Mouse (Mus musculus) kidney, postnatal 36 days (tissue): Measurements from ENCODE around the gene Gdpd3.
A peak's percentile ranks its signal among the peaks of the same experiment; 100 is the strongest.

ENCODE experiments used
- DNase-seq, 2 experiments: peaks; one replicate each; pipeline ENCODE4 v3.0.0; 2021 to 2022; ENCODE audit warnings: mixed read lengths in 2 of 2

The Gdpd3 gene

GRCm38 (mm10) chr7:126791851-126792720 lies 26.0 kb downstream of the Gdpd3 start, which contains the start of gene Ppp4c:
Gene Ppp4c, minus strand, starts transcription at chr7:126792496.
- DNase-seq: peak; percentile 98 to 99

DNA sequence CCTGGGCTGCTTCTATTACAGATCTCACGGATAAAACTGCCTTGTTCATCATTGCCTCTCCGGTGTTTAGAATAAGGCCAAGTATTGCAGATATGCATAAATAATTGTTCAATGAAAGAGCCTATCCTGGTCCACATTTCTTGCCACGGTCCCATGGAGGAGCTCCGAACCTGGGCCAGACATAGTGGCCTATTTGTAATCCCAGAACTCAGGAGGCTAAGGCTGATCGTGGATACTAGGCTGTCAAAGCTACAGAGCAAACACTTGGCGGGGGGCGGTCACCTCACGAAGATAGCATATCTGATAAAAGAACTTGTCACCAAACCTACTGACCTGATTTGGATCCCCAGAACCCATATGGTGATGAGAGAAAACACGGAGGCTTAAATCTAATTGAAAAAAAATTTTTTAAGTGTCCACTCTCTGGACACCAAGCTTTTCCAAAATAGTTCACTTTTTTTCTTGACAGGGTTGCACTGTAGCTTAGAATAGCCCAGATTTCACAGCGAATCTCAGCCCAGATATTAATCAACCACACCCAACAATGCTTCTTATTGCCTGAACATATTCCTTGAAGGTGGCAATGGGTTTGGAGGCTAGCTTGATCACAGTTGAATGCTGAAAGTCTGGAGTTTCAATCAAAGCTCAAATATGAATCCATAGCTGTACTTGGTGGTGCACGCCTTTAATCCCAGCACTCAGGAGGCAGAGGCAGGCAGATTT lies 26.7 kb downstream of the Gdpd3 start:
- no peak for DNase-seq

DNA sequence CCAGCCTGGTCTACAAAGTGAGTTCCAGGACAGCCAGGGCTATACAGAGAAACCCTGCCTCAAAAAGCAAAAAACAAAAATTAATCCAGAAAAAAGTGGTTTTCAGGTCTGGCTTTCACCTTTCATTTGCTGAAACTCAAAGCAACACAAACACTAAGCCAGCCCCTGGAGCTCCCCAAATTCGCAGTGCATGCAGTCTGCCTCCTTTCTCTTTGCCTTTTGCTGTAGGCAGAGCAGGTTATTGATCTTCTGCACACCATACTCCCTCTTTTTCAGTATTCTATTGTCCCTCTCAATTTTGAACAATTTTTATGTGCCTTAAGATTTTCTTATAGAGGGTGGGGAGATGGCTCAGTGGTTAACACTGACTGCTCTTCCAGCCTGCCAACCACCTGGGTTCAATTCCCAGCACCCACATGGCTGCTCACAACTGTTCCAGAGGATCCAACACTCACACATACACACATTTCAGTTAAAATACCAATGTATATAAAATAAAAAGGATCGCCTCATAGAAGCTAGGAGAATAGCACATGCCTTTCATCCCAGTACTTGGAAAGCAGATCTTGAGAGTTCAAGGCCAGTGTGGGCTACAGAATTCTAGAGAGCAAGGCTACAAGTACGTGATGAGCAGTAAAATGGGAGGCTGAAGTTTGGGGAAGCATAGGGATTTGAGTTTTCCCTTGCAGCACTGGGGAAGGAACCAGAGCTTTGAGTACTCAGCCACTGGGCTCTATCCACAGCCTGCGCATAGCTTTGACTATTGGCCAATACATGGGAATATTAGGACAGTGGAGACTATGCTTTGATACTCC lies 27.5 kb downstream of the Gdpd3 start:
- no peak for DNase-seq

DNA sequence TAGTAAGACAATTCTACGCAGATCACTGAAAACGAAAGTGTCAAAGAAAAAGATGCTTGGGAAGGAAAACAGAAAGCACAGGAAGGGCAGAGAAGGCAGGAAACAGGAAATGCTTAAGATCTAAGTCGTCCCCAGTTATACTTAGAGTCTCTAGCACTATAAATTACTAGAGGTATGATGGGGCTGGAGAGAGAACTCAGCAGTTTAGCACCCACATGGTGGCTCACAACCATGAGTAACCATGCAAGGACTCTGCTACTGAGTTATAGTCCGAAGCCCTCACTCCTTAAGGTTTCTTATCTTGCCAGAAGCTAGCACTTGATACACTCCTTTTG lies 28.1 kb downstream of the Gdpd3 start:
- no peak for DNase-seq

DNA sequence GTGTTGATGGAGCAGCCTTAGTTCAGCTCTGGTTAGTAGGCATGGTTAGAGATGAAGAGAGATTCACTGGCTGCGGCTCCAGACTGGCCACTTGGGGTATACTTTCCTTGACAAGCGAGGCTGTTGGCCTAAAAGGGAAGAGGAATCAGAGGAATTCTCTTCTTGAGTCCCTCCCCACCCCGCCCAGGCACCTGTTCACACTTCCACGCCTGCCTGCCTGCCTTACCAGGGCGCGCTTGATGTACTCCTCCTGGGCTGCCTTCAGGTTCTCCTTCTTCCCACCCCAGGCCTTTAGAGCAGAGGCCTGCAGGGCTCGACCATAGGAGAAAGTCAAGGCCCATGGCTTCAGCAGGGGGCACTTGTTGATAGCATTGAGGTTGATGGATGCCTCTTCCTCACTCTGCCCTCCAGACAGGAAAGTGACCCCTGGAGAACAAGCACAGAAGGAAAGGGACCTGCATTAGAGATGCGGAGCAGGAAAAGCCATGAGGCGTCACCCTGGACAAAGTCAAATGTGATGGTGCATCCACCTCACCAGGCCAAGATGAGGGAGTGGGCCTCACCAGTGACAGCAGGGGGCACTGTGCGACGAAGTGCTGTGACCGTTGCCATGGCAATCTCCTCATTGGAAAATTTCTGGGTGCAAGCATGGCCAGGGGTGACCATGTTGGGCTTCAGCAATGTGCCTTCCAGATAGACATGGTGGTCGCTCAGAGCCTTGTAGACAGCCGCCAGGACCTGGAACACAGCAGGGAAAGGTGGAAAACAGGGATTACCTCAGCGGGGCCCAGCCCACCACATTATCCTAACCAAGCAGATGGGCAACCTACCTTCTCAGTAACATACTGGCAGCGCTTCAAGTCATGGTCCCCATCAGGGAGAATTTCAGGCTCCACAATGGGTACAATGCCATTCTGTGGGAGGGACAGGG lies 29.5 kb downstream of the Gdpd3 start:
- no peak for DNase-seq

DNA sequence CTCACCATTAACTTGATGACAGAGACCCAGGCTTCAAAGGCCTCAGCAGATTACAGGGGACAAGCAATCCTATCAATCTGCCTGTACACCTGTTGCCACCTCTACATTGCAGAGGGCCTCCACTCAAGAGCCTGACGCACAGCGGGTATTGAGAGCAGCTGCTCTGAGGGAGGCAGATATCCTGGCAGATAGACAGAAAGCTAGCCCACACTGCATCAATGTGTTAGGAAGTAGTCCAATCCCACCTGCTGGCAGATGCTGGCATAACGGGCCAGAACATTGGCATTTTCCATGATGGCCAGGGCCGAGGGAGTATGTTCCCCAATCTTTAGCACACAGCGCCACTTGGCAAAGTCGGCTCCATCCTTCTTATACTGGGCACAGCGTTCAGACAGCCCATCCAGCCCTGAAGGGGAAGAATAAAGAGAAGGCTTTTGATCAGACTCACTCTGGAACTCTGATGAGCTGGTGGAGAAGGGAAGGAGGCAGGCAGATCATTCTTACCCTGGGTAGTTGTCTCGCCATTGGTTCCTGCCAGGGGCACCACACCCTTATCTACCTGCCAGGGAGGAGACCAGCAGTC lies 30.3 kb downstream of the Gdpd3 start:
- peak in 1 of 2 experiments; percentile 53 for DNase-seq

DNA sequence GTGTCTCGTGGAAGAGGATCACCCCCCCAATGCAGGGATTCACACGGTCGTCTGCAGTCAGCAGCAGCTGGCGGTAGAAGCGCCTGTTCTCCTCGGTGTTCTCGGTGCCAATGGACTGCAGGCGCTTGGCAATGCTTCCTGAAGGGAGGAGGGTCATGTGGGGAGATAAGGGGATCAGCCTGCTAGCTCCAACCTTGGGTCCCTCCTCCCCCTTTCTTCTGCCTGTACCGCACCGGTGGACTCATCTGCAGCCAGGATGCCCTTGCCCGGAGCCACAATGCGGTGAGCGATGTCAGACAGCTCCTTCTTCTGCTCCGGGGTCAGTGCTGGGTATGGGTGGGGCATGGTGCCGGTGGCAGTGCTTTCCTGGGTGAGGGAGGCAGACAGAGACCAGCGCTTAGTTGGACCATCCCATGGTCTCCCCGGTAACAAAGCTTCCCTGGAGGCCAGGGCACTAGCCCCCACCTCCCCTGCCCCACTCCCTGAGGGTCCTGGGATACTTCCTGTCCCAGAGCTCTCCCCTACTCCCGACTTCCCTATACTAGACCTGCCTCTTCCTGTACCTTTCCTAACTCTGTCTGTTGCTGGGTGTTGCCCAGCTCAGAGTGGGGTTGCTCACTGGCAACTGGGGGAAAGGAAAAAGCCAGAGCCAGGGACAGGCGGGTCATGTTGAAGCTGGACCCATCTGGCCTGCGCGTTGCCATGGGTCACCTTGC lies 31.4 kb downstream of the Gdpd3 start, which contains the start of gene Fam57b:
Gene Fam57b, plus strand, starts transcription at position 258 of the 716 bp plus-strand sequence.
- peak in 1 of 2 experiments; percentile 41 for DNase-seq

DNA sequence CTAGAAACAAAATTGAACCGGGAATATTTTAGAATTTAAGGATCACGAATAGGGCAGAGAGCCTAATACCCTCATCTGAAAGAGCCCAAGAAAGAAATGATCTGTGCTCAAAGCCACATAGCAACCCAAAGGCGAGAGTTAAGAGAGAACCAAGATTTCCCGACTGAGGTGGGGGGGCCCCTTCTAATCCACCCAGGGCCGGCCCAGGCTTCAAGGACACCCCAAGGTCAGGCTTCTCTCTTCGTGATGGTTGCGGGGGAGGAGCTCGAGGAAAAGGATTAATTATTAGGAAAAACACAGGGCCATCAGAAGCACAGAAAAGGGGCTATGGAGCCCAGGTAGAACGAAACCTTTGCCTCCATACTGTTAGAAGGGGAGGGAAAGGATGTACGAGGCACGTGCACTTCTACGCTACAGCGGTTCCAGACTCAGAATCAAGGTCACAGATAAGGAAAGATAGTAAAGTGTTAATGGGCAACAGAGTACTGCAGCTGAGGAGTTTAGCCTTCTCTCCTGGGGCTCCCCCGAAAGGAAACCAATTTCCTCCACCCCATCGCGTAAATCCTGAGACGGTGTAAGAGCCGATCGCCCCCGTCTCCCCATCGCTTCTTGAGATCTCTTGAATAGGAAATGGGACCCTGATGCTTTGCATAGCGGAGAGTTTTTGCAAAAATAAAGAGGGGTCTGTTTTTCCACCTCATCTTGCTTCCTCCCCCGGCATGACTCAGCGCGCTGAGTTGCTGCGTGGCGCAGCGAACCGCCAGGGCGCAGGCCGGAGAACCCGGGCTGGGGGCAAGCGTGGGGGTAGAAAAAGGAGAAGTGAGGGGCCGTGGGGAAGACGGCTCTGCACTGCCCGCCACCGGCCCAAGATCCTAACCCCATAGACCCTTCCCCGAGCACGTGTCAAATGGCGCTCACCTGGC lies 32.3 kb downstream of the Gdpd3 start:
- DNase-seq: peak; percentile 37 to 71

DNA sequence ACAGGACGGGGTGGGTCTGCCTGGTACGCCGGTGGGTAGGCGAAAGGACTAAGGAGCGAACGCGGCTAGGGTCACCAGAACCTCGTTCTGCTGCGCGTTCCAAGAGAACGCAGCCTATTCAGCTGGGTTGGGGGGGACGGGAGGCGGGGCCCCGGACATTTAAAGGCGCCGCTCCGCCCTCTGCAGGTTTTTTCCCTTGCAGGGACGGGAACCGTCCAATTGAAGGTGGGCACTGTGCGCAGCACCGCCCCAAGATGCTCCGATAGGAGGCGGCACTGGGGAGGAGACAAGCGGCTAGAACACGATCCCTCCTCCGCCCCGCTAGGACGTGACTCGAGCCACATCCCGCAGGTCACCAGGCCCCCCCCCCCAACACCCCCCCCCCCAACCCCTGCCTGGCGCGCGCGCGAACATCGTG lies 32.9 kb downstream of the Gdpd3 start:
- peak; percentile 97 to 99 for DNase-seq

DNA sequence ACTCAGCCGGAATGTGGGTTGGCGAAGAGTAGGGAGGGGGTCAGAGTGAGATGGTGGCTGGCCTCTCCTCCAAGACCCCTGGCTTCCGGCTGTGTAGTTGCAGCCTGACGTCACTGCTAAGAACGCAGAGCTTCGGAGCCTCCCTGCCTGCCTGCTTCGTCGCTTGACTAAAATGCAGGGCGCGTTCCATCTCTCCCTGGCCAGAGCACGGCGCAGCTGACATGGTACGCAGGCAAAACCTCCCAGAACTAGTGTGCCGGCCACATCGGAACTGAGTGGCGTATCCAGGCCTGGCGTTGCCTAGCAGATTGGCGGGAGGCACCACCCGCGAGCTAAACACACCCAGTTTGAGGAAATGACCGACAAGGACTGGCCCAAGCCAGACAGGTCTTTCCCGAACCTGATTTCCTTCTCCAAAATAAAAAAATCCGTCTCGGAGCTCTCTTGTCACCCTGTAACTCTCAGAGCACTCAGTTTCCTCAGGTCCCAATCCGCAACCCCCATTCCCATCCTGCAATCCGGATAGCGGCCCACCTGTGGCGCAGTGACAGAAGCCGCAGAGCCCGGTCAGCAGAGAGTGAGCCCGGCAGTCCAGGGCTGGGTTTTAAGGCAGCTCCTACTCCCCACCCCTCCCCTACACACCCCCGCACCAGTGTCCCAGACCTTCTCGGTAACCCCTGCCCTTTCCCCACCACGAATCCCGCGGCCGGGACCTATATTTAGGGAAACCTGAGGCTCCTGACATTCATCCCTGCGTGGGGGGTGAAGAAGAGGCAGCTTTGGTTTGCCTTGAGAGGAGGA lies 33.5 kb downstream of the Gdpd3 start:
- DNase-seq: no peak

DNA sequence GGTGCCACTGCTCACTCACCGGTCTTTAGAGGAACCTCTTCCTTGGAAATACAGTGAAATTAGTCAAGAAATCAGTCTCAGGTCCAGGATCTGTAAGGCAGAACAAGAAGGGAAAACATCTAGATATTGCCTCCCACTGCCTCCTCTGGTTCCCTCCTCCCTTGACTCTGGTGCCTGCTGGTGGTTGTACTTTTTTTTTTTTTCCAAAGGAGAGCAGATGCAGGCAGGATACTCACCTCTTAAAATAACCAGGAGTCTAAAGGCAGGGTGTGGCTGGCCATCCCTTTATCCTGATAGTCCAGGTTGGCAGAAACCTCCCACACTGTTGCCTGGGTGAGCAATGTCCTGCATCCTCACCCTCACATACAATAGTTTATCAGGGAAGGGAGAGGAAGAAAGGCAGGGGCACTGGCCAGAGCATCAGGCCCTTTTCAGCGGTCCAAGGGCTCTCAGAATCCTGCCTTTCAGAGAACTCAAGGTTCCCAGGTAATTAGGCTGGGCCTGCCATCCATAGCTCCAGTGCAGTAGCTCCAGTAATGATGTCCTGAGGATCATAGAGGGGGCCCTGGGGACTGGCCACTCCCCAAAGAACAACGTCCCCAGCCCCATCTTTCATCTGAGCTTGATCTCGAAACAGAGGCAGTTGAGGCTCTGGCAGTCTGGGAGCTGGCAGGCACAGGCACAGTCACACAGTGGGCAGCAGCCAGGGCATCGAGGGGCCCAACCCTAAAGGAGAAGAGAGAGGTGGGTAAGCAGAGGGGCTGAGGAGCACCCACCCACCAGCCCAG lies 34.3 kb downstream of the Gdpd3 start:
- no peak for DNase-seq

DNA sequence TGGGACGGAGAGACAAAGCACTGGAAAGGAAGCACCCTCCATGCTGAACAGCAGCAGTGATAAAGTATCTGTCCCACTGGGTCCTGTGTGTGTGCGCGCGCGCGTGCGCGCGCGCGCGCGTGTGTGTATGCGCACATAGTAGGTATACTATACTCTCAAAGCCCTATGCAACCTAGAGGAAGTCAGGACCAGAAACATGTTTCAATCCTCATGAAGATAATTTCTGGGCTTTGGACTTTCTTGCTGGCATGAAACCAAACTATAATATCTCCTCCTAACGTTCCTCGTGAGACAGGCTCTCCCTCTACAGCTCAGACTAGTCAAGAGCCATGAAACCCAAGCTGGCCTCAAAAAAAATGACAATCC lies 34.9 kb downstream of the Gdpd3 start:
- no peak for DNase-seq

DNA sequence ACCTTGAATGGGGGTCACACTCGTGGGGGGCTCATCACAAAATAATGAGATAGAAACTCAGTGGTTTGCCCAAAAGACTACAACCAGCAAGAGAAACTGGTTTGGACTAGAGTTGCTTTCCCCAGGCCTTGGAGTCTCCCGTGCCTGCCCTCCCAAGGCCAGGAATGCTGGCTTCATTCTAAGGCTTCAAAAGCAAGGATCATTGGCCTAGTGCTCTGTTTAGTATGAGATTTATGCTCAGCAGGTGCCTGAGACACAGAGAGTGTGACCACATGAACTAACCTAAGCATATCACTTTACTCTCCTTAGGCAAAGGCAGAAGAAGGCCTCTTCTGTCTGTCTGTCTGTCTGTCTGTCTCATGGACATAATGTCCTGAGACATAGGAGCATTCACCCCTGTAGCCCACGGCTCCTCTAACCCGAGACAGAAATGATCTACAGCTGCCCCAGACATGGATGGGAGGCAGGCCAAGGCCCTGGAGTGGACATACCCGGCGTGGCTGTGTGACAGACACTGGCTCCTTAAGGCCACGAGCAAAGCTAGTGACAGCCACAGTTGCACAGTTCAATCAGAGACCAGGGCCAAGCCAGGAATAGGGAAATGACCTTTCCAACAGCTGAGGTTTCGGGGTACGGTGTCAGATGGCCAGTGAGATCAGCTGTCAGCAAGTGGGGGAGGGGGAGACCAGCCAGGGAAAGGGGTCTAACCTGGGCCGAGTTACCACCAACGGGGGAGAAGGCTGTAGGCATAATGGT lies 36.2 kb downstream of the Gdpd3 start:
- no peak for DNase-seq

- DNase-seq: no peak
Observed at GRCm38 (mm10) chr7:126803181-126803580, 37.0 kb downstream of the Gdpd3 start.

GRCm38 (mm10) chr7:126803751-126804150 lies 37.6 kb downstream of the Gdpd3 start:
- DNase-seq: no peak

GRCm38 (mm10) chr7:126806956-126807355 lies 40.8 kb downstream of the Gdpd3 start:
- peak; percentile 68 to 72 for DNase-seq

DNA sequence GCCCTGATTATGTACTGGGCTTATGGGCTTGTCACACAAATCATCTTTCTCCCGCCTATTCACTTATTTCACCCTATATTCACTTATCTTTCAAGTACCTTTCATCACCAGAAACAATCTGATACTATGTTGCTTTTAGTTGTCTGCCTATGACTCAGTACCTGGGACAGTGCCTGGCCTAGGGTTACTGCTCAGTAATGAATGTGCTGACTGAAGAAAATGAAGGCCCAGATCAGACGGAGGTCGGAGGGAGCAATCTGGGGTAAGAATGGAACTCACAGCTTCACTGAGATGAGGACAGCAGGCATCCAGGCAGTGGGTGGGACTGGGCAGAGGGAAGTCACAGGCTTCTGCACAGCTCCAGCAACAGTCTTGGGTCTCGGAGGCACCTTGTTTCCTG lies 41.3 kb downstream of the Gdpd3 start:
- no peak for DNase-seq
